Mouse (Mus musculus): ENCODE data around the gene Prtn3.

The Prtn3 gene

GRCm38 (mm10) chr10:79854801-79855541 lies 19.3 kb upstream of the Prtn3 start:
- DNase-seq (ENCODE audit: low spot score in 2 of 2): peak; percentile 76 to 78

GRCm38 (mm10) chr10:79855558-79856184 lies 18.6 kb upstream of the Prtn3 start:
- peak in 1 of 2 experiments; percentile 65 for DNase-seq (ENCODE audit: low spot score in 2 of 2)

- DNase-seq (ENCODE audit: low spot score in 2 of 2): no peak
These were observed 18.0 kb upstream of the Prtn3 start for GRCm38 (mm10) chr10:79856280-79856679.

- DNase-seq (ENCODE audit: low spot score in 2 of 2): peak in 1 of 2 experiments; percentile 44
These were observed 17.4 kb upstream of the Prtn3 start for GRCm38 (mm10) chr10:79856704-79857451.

GRCm38 (mm10) chr10:79857452-79857811 lies 16.8 kb upstream of the Prtn3 start:
- DNase-seq (ENCODE audit: low spot score in 2 of 2): peak; percentile 81 to 85

DNA sequence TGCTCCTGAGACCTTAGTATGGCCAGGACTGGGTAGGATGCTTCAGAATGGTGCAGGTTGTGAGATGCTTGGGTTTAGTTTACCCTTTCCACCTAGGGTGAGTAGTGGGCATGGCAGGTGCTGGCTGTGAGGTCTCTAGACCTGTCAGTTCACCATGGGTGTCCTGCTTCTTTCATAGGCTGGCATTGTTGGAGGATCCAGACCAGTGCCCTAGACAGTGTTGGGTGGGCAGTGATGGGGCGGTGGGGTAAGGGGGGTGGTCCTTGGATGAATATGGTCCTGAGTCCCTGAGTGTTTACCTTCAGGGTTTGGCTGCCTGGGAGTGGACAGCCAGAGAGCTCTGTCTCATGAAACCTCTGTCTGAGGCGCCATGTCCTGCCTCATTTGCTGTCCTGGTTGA lies 16.4 kb upstream of the Prtn3 start:
- no peak for DNase-seq (ENCODE audit: low spot score in 2 of 2)

- peak; percentile 90 to 92 for DNase-seq (ENCODE audit: low spot score in 2 of 2)
These were observed 15.7 kb upstream of the Prtn3 start for GRCm38 (mm10) chr10:79858416-79859074.

GRCm38 (mm10) chr10:79859116-79859515 lies 15.2 kb upstream of the Prtn3 start:
- no peak for DNase-seq (ENCODE audit: low spot score in 2 of 2)

- DNase-seq (ENCODE audit: low spot score in 2 of 2): no peak
These were observed 14.0 kb upstream of the Prtn3 start for GRCm38 (mm10) chr10:79860079-79860911.

DNA sequence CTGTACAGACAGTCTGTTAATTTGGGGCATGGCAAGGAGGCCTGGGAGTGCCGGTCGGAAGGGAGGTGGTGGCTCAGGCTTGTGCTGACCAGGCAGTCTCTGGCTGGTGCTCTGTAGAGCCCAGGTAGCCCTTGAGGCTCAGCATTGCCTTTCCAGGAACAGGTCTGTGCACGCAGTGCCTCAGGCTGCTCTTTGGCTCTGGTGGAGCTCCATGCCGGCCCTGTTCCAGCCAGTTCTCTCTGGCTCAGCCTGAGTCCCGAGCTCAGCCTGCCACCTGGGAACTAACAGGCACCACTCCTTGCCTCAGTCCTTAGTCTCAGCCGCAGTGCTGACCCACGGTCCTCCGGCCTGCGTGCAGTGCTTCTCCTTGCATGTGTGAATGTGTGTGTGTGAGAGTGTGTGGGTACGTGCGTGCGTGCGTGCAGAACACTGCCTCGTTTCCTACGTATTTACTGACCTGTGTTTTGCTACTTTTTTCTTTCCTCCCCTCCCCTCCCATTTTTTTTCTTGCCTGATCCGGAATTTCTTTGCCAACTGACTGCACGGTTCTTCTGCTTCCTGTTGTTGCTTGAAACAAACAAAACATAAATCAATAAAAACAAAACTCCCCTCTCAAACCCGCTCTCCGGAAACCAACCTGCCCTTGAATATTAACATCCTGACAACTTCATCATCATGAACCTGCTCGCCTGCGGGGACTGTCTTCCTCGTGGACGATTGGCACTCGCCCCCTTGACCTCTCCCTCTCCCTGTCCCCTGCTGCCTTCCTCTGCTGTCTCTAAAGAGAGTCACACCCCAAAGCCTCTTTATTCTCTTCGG lies 12.8 kb upstream of the Prtn3 start:
- no peak for DNase-seq (ENCODE audit: low spot score in 2 of 2)

- DNase-seq (ENCODE audit: low spot score in 2 of 2): no peak
These were observed 12.1 kb upstream of the Prtn3 start for GRCm38 (mm10) chr10:79862049-79862788.

DNA sequence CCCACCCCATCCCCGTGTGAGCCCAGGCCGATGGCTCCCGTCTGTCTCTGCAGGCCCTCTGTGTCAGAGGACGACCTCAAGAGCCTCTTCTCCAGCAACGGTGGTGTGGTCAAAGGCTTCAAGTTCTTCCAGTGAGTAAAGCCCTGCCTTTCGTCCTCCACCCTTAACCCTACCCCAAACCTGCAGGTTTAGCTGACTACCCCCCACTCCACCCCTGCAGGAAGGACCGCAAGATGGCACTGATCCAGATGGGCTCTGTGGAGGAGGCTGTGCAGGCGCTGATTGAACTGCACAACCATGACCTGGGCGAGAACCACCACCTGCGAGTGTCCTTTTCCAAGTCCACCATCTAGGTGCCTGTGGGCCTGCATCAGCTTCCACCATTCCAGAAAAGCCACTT lies 11.4 kb upstream of the Prtn3 start:
- no peak for DNase-seq (ENCODE audit: low spot score in 2 of 2)

DNA sequence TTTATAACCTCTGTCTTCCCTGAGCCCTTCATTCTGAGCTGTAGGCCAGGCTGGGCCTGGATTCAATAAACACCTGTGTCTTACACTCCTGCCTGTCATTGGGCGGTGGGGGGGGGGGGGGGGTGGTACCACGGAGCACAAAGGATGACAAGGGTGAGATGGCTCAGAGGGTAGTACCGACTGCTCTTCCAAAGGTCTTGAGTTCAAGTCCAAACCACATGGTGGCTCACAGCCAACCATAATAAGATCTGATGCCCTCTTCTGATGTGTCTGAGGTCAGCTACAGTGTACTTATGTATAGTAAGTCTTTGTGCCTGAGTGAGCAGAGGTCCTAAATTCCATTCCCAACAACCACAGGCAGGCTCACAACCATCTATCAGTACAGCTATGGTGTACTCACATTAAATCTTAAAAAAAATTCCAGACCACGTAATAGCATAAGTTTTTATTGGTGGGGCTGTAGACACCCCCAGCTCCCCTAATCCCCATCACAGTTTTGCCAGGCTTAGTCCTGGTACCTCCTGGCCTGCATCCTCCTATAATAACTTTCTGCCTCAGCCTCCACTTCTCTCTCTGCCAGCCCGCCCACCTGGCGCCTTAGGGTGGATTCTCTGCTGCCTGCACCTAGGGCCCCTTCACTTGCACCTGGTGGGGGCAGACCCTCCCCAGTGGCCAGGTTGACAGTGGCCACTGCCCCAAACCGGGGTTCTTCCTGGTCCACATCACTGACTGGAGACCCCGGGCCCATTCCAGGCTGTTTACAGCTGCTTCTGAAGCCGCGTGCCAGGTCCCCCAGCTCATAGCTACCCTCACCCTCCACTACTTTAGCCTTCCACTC lies 9.7 kb upstream of the Prtn3 start:
- no peak for DNase-seq (ENCODE audit: low spot score in 2 of 2)

GRCm38 (mm10) chr10:79865189-79865601 lies 9.1 kb upstream of the Prtn3 start:
- no peak for DNase-seq (ENCODE audit: low spot score in 2 of 2)

DNA sequence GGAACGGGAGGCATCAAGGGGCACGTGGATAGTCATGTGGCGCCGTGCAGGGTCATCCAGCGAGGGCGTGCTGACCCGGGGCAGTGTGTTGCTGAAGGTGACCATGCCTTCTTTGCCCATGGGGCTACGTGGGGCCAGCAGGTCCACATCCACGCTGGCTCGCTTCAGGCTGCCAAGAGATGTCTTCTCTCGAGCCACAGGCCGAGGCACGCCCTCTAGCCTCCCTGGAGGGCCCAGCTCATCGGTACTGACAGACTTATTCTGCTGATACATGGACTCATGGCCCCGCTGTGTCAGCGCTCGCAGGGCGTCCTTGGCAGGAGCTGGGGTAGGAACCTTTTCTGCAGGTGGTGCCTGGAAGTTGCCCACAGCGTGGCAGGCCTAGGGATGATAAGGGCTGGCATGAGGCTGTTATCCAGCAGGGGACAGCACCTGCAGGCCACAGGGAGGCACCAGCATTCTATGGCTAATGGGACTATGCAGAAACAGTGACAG lies 8.4 kb upstream of the Prtn3 start:
- DNase-seq (ENCODE audit: low spot score in 2 of 2): no peak

DNA sequence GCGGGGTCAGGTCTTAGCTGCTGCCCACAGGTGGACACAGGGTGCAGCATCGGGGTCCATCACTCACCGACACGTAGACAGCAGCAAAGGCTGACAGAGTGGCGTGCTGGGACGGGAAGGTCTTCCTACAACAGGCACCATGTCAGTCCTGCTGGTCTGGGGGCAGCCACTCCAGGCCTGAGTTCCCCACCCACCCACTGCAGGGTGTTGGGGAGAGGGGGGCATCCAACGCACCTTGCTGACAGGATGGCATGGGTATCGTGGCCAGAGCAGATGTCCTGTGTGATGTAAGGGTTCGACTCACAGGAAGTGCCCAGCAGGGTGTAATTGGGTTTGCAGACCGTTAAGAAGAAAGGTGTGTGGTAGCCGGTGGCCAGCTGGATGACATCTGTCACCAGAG lies 7.7 kb upstream of the Prtn3 start:
- DNase-seq (ENCODE audit: low spot score in 2 of 2): no peak

GRCm38 (mm10) chr10:79871845-79872244 lies 2.4 kb upstream of the Prtn3 start:
- DNase-seq (ENCODE audit: low spot score in 2 of 2): peak in 1 of 2 experiments; percentile 63

DNA sequence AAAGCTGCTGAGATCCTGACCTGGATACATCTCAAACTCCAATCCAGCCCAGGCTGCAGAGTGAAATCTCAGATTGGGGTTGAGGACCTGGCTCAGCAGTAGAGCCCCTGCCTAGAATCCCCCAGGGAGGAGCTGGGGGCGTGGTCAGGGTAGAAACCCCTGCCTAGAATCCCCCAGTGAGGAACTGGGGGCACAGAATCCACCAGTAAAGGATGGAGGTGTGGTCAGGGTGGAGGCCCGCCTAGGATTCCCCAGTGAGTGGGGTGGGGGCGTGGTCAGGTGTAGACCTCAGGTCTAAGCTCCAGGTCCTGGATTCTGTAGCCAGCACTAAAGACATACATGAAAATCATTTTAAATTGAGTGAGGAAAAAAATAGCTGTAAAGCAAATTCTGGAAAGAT lies 1.4 kb upstream of the Prtn3 start:
- peak in 1 of 2 experiments; percentile 47 for DNase-seq (ENCODE audit: low spot score in 2 of 2)

DNA sequence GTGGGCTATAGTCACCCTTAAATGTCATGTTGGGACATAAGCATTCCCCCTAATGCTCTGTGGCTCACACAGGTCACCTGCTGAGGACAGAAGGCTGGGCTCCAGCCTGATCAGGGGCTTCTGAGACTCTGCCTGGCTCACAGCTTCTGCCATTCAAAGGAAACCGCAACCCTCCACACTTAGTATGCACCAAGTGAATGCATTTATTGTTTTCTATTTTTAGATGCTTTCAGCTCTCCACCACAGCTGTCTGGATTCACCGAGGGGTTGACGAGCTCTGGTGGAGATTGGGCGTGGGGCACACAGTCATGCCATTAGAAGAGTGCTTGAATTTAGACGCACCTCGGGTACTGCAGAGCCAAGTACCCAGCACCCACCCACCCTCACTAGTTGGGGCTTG lies 963 bp upstream of the Prtn3 start:
- DNase-seq (ENCODE audit: low spot score in 2 of 2): peak in 1 of 2 experiments; percentile 44

All from right cerebral cortex, postnatal 10 days (tissue).